In genomic region chr13:44362293-44363005, GRCm38 (mm10) we compare ENCODE assay signal across 9 mouse cellular contexts.
DNase-seq lines count a peak whose midpoint lies in the region; ATAC-seq lines count a peak whose summit lies in the region.
"Had no signal": no experiment of that assay in that cellular context is flagged by ENCODE, and none has a peak within 500 bp of the region (broad histone marks: within the 10 kb centered on the region; RNA-seq: fewer than 3 reads in every experiment).

No protein-coding gene starts in this region.

- no peaks in the 10 kb centered on the region for H3K9me3 ChIP-seq in kidney, embryonic 15.5 days (replicated peaks)
- no peaks in the 10 kb centered on the region for H3K9me3 ChIP-seq in kidney, embryonic 14.5 days (ENCODE audit: control insufficient read depth, low read length)
- H3K9me3 ChIP-seq in embryonic facial prominence, embryonic 10.5 days = 0 out of 2 replicates have a peak, but pooled peaks cover 2% of the 10 kb centered on the region

- no peak overlapping the region for H3K9ac ChIP-seq in kidney, embryonic 15.5 days
- H3K9ac ChIP-seq in kidney, embryonic 14.5 days (ENCODE audit: low read depth, low read length) = no peak overlapping the region

- no peaks in the 10 kb centered on the region for H3K36me3 ChIP-seq in kidney, embryonic 15.5 days
- no peaks in the 10 kb centered on the region for H3K36me3 ChIP-seq in kidney, embryonic 14.5 days (ENCODE audit: control insufficient read depth, insufficient read depth, low read length)
- H3K36me3 ChIP-seq in embryonic facial prominence, embryonic 10.5 days (replicated peaks) = no peaks in the 10 kb centered on the region

- intact Hi-C loops in left cerebral cortex, postnatal 4 days (cut with DNase I) = no loop called here

- 23% methylated on average over 15 of the region's 15 CpGs for WGBS in kidney, embryonic 15.5 days
- WGBS in kidney, embryonic 14.5 days = 26% methylated on average over 15 of the region's 15 CpGs
- WGBS in embryonic facial prominence, embryonic 10.5 days = 40% methylated on average over 15 of the region's 15 CpGs

- DNase-seq in adrenal gland, postnatal 10 days = peak; percentile 24
- no peak for DNase-seq in adrenal gland, adult 18-20 months (ENCODE audit: low spot score in 2 of 2)
- DNase-seq in embryonic facial prominence, embryonic 10.5 days (ENCODE audit: low spot score) = peak; percentile 42
- peak; percentile 36 to 44 for DNase-seq in kidney, postnatal 36 days
- no peak for DNase-seq in left cerebral cortex, postnatal 4 days
- no peak for DNase-seq in layer of hippocampus, postnatal 14 days (ENCODE audit: low spot score in 2 of 2)
- DNase-seq: cerebellum, postnatal 14 days had no signal

- peaks cover 39% of the 10 kb centered on the region for H3K4me1 ChIP-seq in kidney, embryonic 15.5 days
- peaks cover 10% of the 10 kb centered on the region for H3K4me1 ChIP-seq in kidney, embryonic 14.5 days (ENCODE audit: control insufficient read depth, insufficient read depth, low read length)
- peaks cover 57% of the 10 kb centered on the region for H3K4me1 ChIP-seq in embryonic facial prominence, embryonic 10.5 days

- peak overlapping the region; percentile 38; the same call in 1 of the 2 replicates for H3K27ac ChIP-seq in kidney, embryonic 15.5 days
- H3K27ac ChIP-seq in kidney, embryonic 14.5 days (ENCODE audit: low read depth, low read length) = no peak overlapping the region
- H3K27ac ChIP-seq in embryonic facial prominence, embryonic 10.5 days (replicated peaks) = peak overlapping the region; percentile 73

- H3K27me3 ChIP-seq in kidney, embryonic 15.5 days = no peaks in the 10 kb centered on the region
- no peaks in the 10 kb centered on the region for H3K27me3 ChIP-seq in kidney, embryonic 14.5 days (ENCODE audit: control insufficient read depth, insufficient read depth, low read length)
- peaks cover 22% of the 10 kb centered on the region for H3K27me3 ChIP-seq in embryonic facial prominence, embryonic 10.5 days (replicated peaks; ENCODE audit: low read depth, poor library complexity, severe bottlenecking)

- no peak overlapping the region for H3K4me3 ChIP-seq in kidney, embryonic 15.5 days (replicated peaks)
- H3K4me3 ChIP-seq in kidney, embryonic 14.5 days (ENCODE audit: low read length) = no peak overlapping the region
- no peak overlapping the region for H3K4me3 ChIP-seq in embryonic facial prominence, embryonic 10.5 days

- ATAC-seq in kidney, embryonic 15.5 days (replicated peaks; ENCODE audit: low FRiP score) = no peak
- ATAC-seq in kidney, embryonic 14.5 days (ENCODE audit: low FRiP score, low TSS enrichment) = no peak; the same call in 1 of the 2 replicates

- no peak overlapping the region for H3K4me2 ChIP-seq in kidney, embryonic 15.5 days
- H3K4me2 ChIP-seq in kidney, embryonic 14.5 days (replicated peaks; ENCODE audit: low read depth, low read length) = no peak overlapping the region

Comparison
In these comparisons a context has a peak if more than half of its experiments do, and no peak if none do; other contexts are left out.
1. DNase-seq: peak in adrenal gland, postnatal 10 days (single experiment), embryonic facial prominence, embryonic 10.5 days (single experiment) and kidney, postnatal 36 days (2 of 2); none in adrenal gland, adult 18-20 months (0 of 2), left cerebral cortex, postnatal 4 days (single experiment) and layer of hippocampus, postnatal 14 days (0 of 2).